Mouse (Mus musculus) left cerebral cortex, postnatal 14 days (tissue): ENCODE data around the gene Trp53i11. TPM values are rescaled to one million over a fixed set of nuclear protein-coding genes. Genes with fewer than 3 reads are reported as not detected.

Experiments
- DNase-seq, 2 experiments: peaks; one replicate each; pipeline ENCODE4 v3.0.0; 2021 to 2022; ENCODE audit warnings: low spot score in 2 of 2, mixed read lengths in 1 of 2
- intact Hi-C: fragments of 180-260 bp; cut with DNase I; formaldehyde crosslinking; loops from one replicate; pipeline ENCODE4 v1.15.1; 2025
- total RNA-seq, 2 experiments: library from RNA; stranded (reverse); gene quantifications; 2 replicates each; pipeline ENCODE4 v1.2.3; 2021

The Trp53i11 gene
- total RNA-seq, 2 experiments from 2014 or later, result 58.3 to 58.8 TPM

- intact Hi-C loops, result no loop called here
These were observed 3.6 kb downstream of the Trp53i11 start for GRCm38 (mm10) chr2:93190771-93191487.

GRCm38 (mm10) chr2:93191488-93192181, 4.3 kb downstream of the Trp53i11 start:
- intact Hi-C loops, result no loop called here
- DNase-seq, result no peak

More at GRCm38 (mm10) chr2:93190771-93191487, 3.6 kb downstream of the Trp53i11 start:
- DNase-seq, result no peak

- DNase-seq, result no peak
- intact Hi-C loops, result no loop called here
These were observed 4.8 kb downstream of the Trp53i11 start for GRCm38 (mm10) chr2:93192182-93192560.

- intact Hi-C loops, result no loop called here
- DNase-seq, result no peak
These were observed 5.3 kb downstream of the Trp53i11 start for GRCm38 (mm10) chr2:93192671-93193080.

- DNase-seq, result no peak
These were observed 6.5 kb downstream of the Trp53i11 start for GRCm38 (mm10) chr2:93193806-93194205.

GRCm38 (mm10) chr2:93198846-93199245, 11.5 kb downstream of the Trp53i11 start:
- intact Hi-C loops, result loop anchor here (1.0 to 5.0 kb wide), 2 partner anchors 130 to 297 kb away; no protein-coding TSS in a partner anchor
- DNase-seq, result peak; percentile 90 to 97

More at GRCm38 (mm10) chr2:93193806-93194205, 6.5 kb downstream of the Trp53i11 start:
- intact Hi-C loops, result no loop called here

GRCm38 (mm10) chr2:93199531-93199974, 12.2 kb downstream of the Trp53i11 start:
- intact Hi-C loops, result loop anchor here (1.0 to 5.0 kb wide), 2 partner anchors 130 to 297 kb away; no protein-coding TSS in a partner anchor
- DNase-seq, result peak in 1 of 2 experiments; percentile 55

- intact Hi-C loops, result loop anchor here (5.0 kb wide), 1 partner anchor 216 kb away; no protein-coding TSS in a partner anchor
- DNase-seq, result no peak
These were observed 13.5 kb downstream of the Trp53i11 start for GRCm38 (mm10) chr2:93200681-93201340.

GRCm38 (mm10) chr2:93201997-93202396, 14.6 kb downstream of the Trp53i11 start:
- DNase-seq, result no peak
- intact Hi-C loops, result loop anchor here (5.0 kb wide), 1 partner anchor 215 kb away; no protein-coding TSS in a partner anchor

GRCm38 (mm10) chr2:93202782-93203181, 15.4 kb downstream of the Trp53i11 start:
- DNase-seq, result no peak
- intact Hi-C loops, result loop anchor here (5.0 kb wide), 1 partner anchor 215 kb away; no protein-coding TSS in a partner anchor

- DNase-seq, result peak; percentile 65
- intact Hi-C loops, result loop anchor here (5.0 kb wide), 1 partner anchor 214 kb away; no protein-coding TSS in a partner anchor
These were observed 16.3 kb downstream of the Trp53i11 start for GRCm38 (mm10) chr2:93203682-93204081.

- intact Hi-C loops, result loop anchor here (5.0 kb wide), 1 partner anchor 213 kb away; no protein-coding TSS in a partner anchor
These were observed 17.2 kb downstream of the Trp53i11 start for GRCm38 (mm10) chr2:93204571-93204970.

GRCm38 (mm10) chr2:93206126-93206525, 18.8 kb downstream of the Trp53i11 start:
- intact Hi-C loops, result no loop called here
- DNase-seq, result no peak

More at GRCm38 (mm10) chr2:93204571-93204970, 17.2 kb downstream of the Trp53i11 start:
- DNase-seq, result no peak

- intact Hi-C loops, result no loop called here
- no peak for DNase-seq
These were observed 25.0 kb downstream of the Trp53i11 start for GRCm38 (mm10) chr2:93212386-93212785.

- no peak for DNase-seq
- intact Hi-C loops, result no loop called here
These were observed 25.5 kb downstream of the Trp53i11 start for GRCm38 (mm10) chr2:93212865-93213264.

- DNase-seq, result no peak
- intact Hi-C loops, result no loop called here
These were observed 26.8 kb downstream of the Trp53i11 start for GRCm38 (mm10) chr2:93214192-93214591.

- DNase-seq, result no peak
- intact Hi-C loops, result loop anchor here (2.0 to 5.0 kb wide), 2 partner anchors 117 to 257 kb away; no protein-coding TSS in a partner anchor
These were observed 28.4 kb downstream of the Trp53i11 start for GRCm38 (mm10) chr2:93215790-93216189.

GRCm38 (mm10) chr2:93217015-93217414, 29.7 kb downstream of the Trp53i11 start:
- peak; percentile 93 for DNase-seq
- intact Hi-C loops, result loop anchor here (1.0 to 5.0 kb wide), 3 partner anchors 116 to 255 kb away; no protein-coding TSS in a partner anchor

GRCm38 (mm10) chr2:93218353-93218990, 31.1 kb downstream of the Trp53i11 start:
- intact Hi-C loops, result loop anchor here (5.0 kb wide), 1 partner anchor 254 kb away; no protein-coding TSS in a partner anchor

More at GRCm38 (mm10) chr2:93218353-93218990, 31.1 kb downstream of the Trp53i11 start:
- DNase-seq, result no peak
